Mouse (Mus musculus) kidney, embryonic 16.5 days (tissue): ENCODE data around the gene Wdr47. TPM values are rescaled to one million over a fixed set of nuclear protein-coding genes. Genes with fewer than 3 reads are reported as not detected.
"Not testable (repeated sequence)": the region's sequence is repeated elsewhere in the genome, so short reads cannot be mapped to it uniquely, and the experiment has no call there.

Source experiments
- ATAC-seq: fragments of 200-750 bp; cut with Nextera tagmentation; 2 replicates; pipeline ENCODE4 v1.8.0; 2017; ENCODE audit warnings: moderate TSS enrichment; ENCODE audit not compliant: low FRiP score, low TSS enrichment
- H3K27ac ChIP-seq: fragments of 300-500 bp; sonication (generic); 2 replicates; pipeline ENCODE4 v1.5.1; 2014; ENCODE audit warnings: low read length
- H3K27me3 ChIP-seq: fragments of 300-500 bp; sonication (generic); 2 replicates; pipeline ENCODE4 v1.6.1; 2014; ENCODE audit warnings: low read length, control low read depth, mixed read lengths; ENCODE audit not compliant: insufficient read depth
- H3K36me3 ChIP-seq: fragments of 300-500 bp; sonication (generic); 2 replicates; pipeline ENCODE4 v1.6.1; 2014; ENCODE audit warnings: low read length, control low read depth, mixed read lengths; ENCODE audit not compliant: insufficient read depth
- H3K4me1 ChIP-seq: fragments of 300-500 bp; sonication (generic); 2 replicates; pipeline ENCODE4 v1.6.1; 2014; ENCODE audit warnings: low read length, control low read depth, mixed read lengths; ENCODE audit not compliant: insufficient read depth
- H3K4me2 ChIP-seq: fragments of 300-500 bp; sonication (generic); replicated peaks from 2 replicates; pipeline ENCODE4 v1.6.1; 2014; ENCODE audit warnings: low read depth, low read length
- H3K4me3 ChIP-seq: fragments of 300-500 bp; sonication (generic); 2 replicates; pipeline ENCODE4 v1.5.1; 2014; ENCODE audit warnings: mild to moderate bottlenecking, low read length
- H3K9ac ChIP-seq: fragments of 300-500 bp; sonication (generic); replicated peaks from 2 replicates; pipeline ENCODE4 v1.6.1; 2014; ENCODE audit warnings: low read length
- H3K9me3 ChIP-seq: fragments of 300-500 bp; sonication (generic); 2 replicates; pipeline ENCODE4 v1.6.1; 2016; ENCODE audit warnings: low read length, control low read depth
- WGBS: fragments of 180-500 bp; shearing (Covaris S2); extraction: QIAGEN DNeasy Blood & Tissue Kit; methylation state at CpG from one replicate; pipeline ENCODE4 v1.1.7; 2014; 5-methylcytosine and 5-hydroxymethylcytosine counted together
- polyA plus RNA-seq: library from polyadenylated mRNA; unstranded; fragments of >200 nt; fragmentation: Nextera tagmentation; extraction: Ambion mirVana; gene quantifications from 2 replicates; pipeline ENCODE4 v1.2.1, GENCODE M21; 2015

Gene Wdr47
- polyA plus RNA-seq, 1 experiment from 2014 or later = 8.9 TPM

DNA sequence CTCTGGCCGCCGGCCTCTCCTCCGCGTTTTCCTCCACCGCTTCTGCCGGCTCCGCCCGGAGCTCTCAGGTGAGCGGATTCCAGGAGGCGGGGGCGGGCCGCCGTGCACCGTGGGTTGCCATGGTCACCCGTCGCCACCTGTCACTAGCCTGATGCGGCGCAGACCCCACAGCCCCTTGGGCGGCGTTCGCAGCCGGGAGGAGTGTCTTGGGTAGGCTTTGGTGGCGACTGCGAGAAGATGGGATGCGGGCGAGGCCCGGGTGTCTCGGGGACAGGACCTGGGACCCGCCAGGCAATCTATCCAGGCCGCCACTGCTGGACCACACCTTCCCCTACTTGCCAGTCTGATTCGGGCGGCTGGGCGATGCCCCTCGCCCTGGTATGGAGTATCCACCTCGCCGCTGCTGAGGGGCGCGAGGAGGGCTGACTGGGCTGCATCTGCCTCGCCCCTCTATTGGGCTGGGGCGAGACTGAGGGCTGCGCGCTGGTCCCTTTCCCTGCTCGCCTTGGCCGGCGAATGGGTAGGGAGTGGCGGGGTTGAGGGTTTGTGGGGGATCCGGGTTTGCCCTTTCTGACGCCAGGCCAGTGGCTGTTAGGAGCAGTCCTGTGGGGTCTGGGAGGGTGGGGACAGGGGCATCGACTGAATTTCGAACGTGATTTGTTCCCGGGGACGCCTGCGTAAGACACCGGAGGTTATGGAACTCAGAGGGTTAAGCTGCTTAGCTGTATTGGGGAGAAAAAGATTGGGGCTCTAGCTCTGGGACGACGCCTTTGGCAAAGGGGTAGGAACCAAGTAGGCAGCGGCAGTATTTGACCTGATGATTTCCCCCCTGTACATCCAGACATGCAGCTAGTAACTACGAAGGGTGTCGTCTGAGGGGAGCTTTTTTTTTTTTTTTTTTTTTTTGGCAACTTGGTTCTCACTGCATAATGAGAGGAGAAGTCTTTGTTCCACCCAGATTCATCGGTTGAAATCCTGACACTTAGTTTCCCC lies 747 bp downstream of the Wdr47 start:
- Histone ChIP-seq H3K27ac (peak overlapping the region; percentile 75), H3K27me3 (no peaks in the 10 kb centered on the region), H3K4me3 (peak overlapping the region; percentile 99), H3K36me3 (no peaks in the 10 kb centered on the region), H3K4me2 (peak overlapping the region; percentile 99), H3K9ac (peak overlapping the region; percentile 78), H3K9me3 (no peaks in the 10 kb centered on the region), H3K4me1 (peaks cover 8% of the 10 kb centered on the region)
- peak; percentile 85; the same call in 1 of the 2 replicates for ATAC-seq
- WGBS = under 1% methylated on average over 59 of the region's 61 CpGs

GRCm38 (mm10) chr3:108608906-108609305 lies 17.8 kb downstream of the Wdr47 start:
- Histone ChIP-seq H3K36me3 (no peaks in the 10 kb centered on the region), H3K4me1 (no peaks in the 10 kb centered on the region), H3K27me3 (no peaks in the 10 kb centered on the region), H3K9me3 (no peaks in the 10 kb centered on the region), H3K27ac (no peak overlapping the region), H3K4me3 (no peak overlapping the region), H3K4me2 (no peak overlapping the region), H3K9ac (no peak overlapping the region)
- no peak for ATAC-seq
- 65% methylated on average over 3 of the region's 3 CpGs for WGBS

GRCm38 (mm10) chr3:108634761-108635160 lies 43.7 kb downstream of the Wdr47 start:
- no peak overlapping the region for H3K4me2 ChIP-seq
- ATAC-seq = no peak
- no peaks in the 10 kb centered on the region for H3K9me3 ChIP-seq
- H3K36me3 ChIP-seq = no peaks in the 10 kb centered on the region
- no peak overlapping the region for H3K9ac ChIP-seq
- H3K27me3 ChIP-seq = no peaks in the 10 kb centered on the region
- no peak overlapping the region for H3K4me3 ChIP-seq
- no peaks in the 10 kb centered on the region for H3K4me1 ChIP-seq
- 87% methylated on average over 5 of the region's 5 CpGs for WGBS
- no peak overlapping the region for H3K27ac ChIP-seq

- Histone ChIP-seq H3K36me3 (no peaks in the 10 kb centered on the region), H3K4me2 (no peak overlapping the region), H3K4me3 (no peak overlapping the region), H3K4me1 (no peaks in the 10 kb centered on the region), H3K27me3 (no peaks in the 10 kb centered on the region), H3K9ac (no peak overlapping the region), H3K27ac (no peak overlapping the region), H3K9me3 (no peaks in the 10 kb centered on the region)
- no peak for ATAC-seq
- 76% methylated on average over 4 of the region's 4 CpGs for WGBS
Observed at GRCm38 (mm10) chr3:108639412-108639811, 48.3 kb downstream of the Wdr47 start.

DNA sequence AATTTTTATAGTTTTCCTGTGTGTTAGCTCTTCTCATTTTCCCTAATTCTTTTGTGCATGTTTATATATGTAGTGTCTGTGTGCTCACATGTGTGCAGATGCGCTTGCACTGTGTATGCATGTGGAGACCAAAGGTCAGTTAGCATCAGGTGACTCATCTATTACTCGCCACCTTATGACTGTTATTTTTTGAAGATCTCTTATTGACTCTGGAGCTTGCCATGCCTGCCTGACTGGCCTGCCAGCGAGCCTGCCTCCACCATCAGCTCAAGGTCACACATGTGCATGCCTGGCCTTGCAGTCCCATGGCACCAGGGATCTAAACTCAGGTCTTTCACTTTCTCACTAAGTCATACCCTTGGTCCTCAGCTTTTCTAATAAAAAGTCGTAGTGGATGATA lies 49.9 kb downstream of the Wdr47 start:
- no peaks in the 10 kb centered on the region for H3K4me1 ChIP-seq
- H3K36me3 ChIP-seq = peaks cover 3% of the 10 kb centered on the region; the same call in 1 of the 2 replicates
- no peaks in the 10 kb centered on the region for H3K27me3 ChIP-seq
- no peak overlapping the region for H3K27ac ChIP-seq
- no peak overlapping the region for H3K4me3 ChIP-seq
- H3K9ac ChIP-seq = no peak overlapping the region
- no peak for ATAC-seq
- no peak overlapping the region for H3K4me2 ChIP-seq
- 77% methylated on average over 4 of the region's 4 CpGs for WGBS
- H3K9me3 ChIP-seq = no peaks in the 10 kb centered on the region

DNA sequence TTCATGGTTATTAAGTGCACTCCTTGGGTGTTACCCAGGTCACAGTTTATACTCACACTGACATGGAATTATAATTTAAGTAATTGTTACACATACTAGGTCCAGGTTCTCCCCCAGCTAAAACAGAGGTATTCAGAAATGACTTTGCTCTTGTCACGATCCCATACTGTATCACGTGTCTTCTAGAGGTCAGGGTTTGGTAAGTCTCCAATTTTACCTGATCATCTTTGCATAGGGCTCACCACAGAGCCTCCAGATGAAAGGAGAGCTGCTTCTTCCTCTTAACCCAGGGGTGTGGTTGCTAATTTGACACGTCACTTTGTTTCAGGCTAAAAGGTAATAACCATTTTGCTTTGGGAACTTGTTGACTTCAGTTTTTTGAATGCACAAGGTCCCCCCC lies 53.8 kb downstream of the Wdr47 start:
- Histone ChIP-seq H3K9me3 (no peaks in the 10 kb centered on the region), H3K27me3 (no peaks in the 10 kb centered on the region), H3K4me2 (no peak overlapping the region), H3K4me1 (no peaks in the 10 kb centered on the region), H3K9ac (no peak overlapping the region), H3K4me3 (no peak overlapping the region), H3K27ac (no peak overlapping the region), H3K36me3 (peaks cover 3% of the 10 kb centered on the region; the same call in 1 of the 2 replicates)
- WGBS = 93% methylated on average over 3 of the region's 3 CpGs
- no peak for ATAC-seq

DNA sequence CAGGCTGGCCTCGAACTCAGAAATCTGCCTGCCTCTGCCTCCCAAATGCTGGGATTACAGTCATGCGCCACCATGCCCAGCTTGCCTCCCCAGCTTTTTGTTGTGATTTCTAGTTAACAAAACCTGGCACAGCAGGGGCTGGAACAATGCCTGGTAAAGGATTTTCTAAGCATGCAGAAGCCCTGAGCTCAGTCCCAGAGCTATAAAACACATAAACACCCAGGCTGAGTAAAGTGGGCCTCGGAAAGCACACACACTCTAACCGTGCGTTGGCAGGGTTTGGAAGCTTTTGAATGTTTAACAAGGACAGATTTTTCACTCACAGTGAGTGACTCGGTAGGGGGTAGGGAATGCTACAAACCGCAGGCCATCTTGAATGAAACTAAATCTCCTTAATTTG lies 55.0 kb downstream of the Wdr47 start:
- WGBS = 71% methylated on average over 7 of the region's 7 CpGs

GRCm38 (mm10) chr3:108647681-108648080 lies 56.6 kb downstream of the Wdr47 start:
- not testable (repeated sequence) for H3K36me3 ChIP-seq, H3K27ac ChIP-seq, H3K4me1 ChIP-seq, H3K4me2 ChIP-seq, H3K9ac ChIP-seq, ATAC-seq, H3K27me3 ChIP-seq, H3K9me3 ChIP-seq, H3K4me3 ChIP-seq
- WGBS = 38% methylated on average over 5 of the region's 5 CpGs

More for the DNA sequence above, 55.0 kb downstream of the Wdr47 start:
- Histone ChIP-seq H3K4me2 (no peak overlapping the region), H3K9ac (no peak overlapping the region), H3K36me3 (peaks cover 3% of the 10 kb centered on the region; the same call in 1 of the 2 replicates), H3K4me3 (no peak overlapping the region), H3K27ac (no peak overlapping the region), H3K27me3 (no peaks in the 10 kb centered on the region), H3K4me1 (no peaks in the 10 kb centered on the region), H3K9me3 (no peaks in the 10 kb centered on the region)
- no peak for ATAC-seq

GRCm38 (mm10) chr3:108652866-108653642 lies 62.0 kb downstream of the Wdr47 start:
- no peaks in the 10 kb centered on the region for H3K36me3 ChIP-seq
- no peaks in the 10 kb centered on the region for H3K27me3 ChIP-seq
- H3K4me1 ChIP-seq = peaks cover 16% of the 10 kb centered on the region
- no peak overlapping the region for H3K27ac ChIP-seq
- no peak overlapping the region for H3K9ac ChIP-seq
- WGBS = 17% methylated on average over 9 of the region's 9 CpGs
- peak overlapping the region; percentile 48 for H3K4me2 ChIP-seq
- H3K9me3 ChIP-seq = no peaks in the 10 kb centered on the region
- no peak for ATAC-seq
- peak overlapping the region; percentile 30; the same call in 1 of the 2 replicates for H3K4me3 ChIP-seq
